ENCODE assay signal across 8 mouse cellular contexts in genomic region chr1:159812820-159813411, GRCm38 (mm10).
DNase-seq lines count a peak whose midpoint lies in the region; ATAC-seq and TF ChIP-seq lines count a peak whose summit lies in the region.

No protein-coding gene starts in this region.

- no peaks in the 10 kb centered on the region for H3K27me3 ChIP-seq in heart, embryonic 10.5 days (ENCODE audit: insufficient read depth, poor library complexity, severe bottlenecking)
- H3K27me3 ChIP-seq in midbrain, embryonic 10.5 days (ENCODE audit: low read depth, poor library complexity, severe bottlenecking) = no peaks in the 10 kb centered on the region
- no peaks in the 10 kb centered on the region for H3K27me3 ChIP-seq in thymus, adult 2 months (ENCODE audit: control insufficient read depth, insufficient read depth, low read length)

- peak; percentile 93 for ATAC-seq in activated CD4-positive, CD25-positive, alpha-beta regulatory T cell, adult 4 months

- H3K4me3 ChIP-seq in heart, embryonic 10.5 days = 0 out of 2 replicates have a peak overlapping the region, but pooled peaks have one; percentile 8
- H3K4me3 ChIP-seq in midbrain, embryonic 10.5 days = no peak overlapping the region
- no peak overlapping the region for H3K4me3 ChIP-seq in thymus, adult 2 months (ENCODE audit: control insufficient read depth, insufficient read depth, low read length)

- H3K4me1 ChIP-seq in heart, embryonic 10.5 days = no peaks in the 10 kb centered on the region; the same call in 1 of the 2 replicates
- peaks cover 13% of the 10 kb centered on the region for H3K4me1 ChIP-seq in midbrain, embryonic 10.5 days
- 0 out of 2 replicates have a peak, but pooled peaks cover 2% of the 10 kb centered on the region for H3K4me1 ChIP-seq in thymus, adult 2 months (replicated peaks; ENCODE audit: control insufficient read depth, insufficient read depth, low read length)

- peak; percentile 88 for DNase-seq in 416B (ENCODE audit: low read depth)
- no peak for DNase-seq in heart, embryonic 10.5 days (ENCODE audit: low spot score)
- DNase-seq in kidney, postnatal 4 days = peak; percentile 37 to 42
- peak; percentile 13 for DNase-seq in midbrain, embryonic 10.5 days (ENCODE audit: low spot score)
- peak; percentile 28 for DNase-seq in thymus, adult 2 months
- DNase-seq in cerebellum, postnatal 10 days = no peak
- DNase-seq in urinary bladder, postnatal 4 days (ENCODE audit: low spot score in 2 of 2) = no peak

- TF ChIP-seq POLR2A in thymus, adult 2 months (IDR thresholded peaks at IDR 0.05; ENCODE audit: control insufficient read depth, extremely low read depth, insufficient read depth, low read length, poor library complexity) = no peak

- WGBS in heart, embryonic 10.5 days = 14% methylated on average over 7 of the region's 8 CpGs
- 10% methylated on average over 8 of the region's 8 CpGs for WGBS in midbrain, embryonic 10.5 days
- WGBS in thymus, adult 2 months = 5% methylated on average over 8 of the region's 8 CpGs

- no peaks in the 10 kb centered on the region for H3K9me3 ChIP-seq in heart, embryonic 10.5 days
- H3K9me3 ChIP-seq in midbrain, embryonic 10.5 days (replicated peaks) = no peaks in the 10 kb centered on the region

- no peaks in the 10 kb centered on the region for H3K36me3 ChIP-seq in heart, embryonic 10.5 days
- no peaks in the 10 kb centered on the region for H3K36me3 ChIP-seq in midbrain, embryonic 10.5 days
- H3K36me3 ChIP-seq in thymus, adult 2 months (ENCODE audit: control insufficient read depth, insufficient read depth, low read length) = no peaks in the 10 kb centered on the region

- TF ChIP-seq CTCF in thymus, adult 2 months (IDR thresholded peaks at IDR 0.05; ENCODE audit: borderline replicate concordance, control insufficient read depth, extremely low read depth, insufficient read depth, low read length, poor library complexity) = no peak

- H3K27ac ChIP-seq in heart, embryonic 10.5 days = no peak overlapping the region
- H3K27ac ChIP-seq in midbrain, embryonic 10.5 days (replicated peaks) = 0 out of 2 replicates have a peak overlapping the region, but pooled peaks have one; percentile 7
- no peak overlapping the region for H3K27ac ChIP-seq in thymus, adult 2 months (ENCODE audit: control insufficient read depth, insufficient read depth, low read length)

Comparison
In these comparisons a context has a peak if more than half of its experiments do, and no peak if none do; other contexts are left out.
1. DNase-seq: peak in 416B (single experiment), kidney, postnatal 4 days (2 of 2), midbrain, embryonic 10.5 days (single experiment) and thymus, adult 2 months (single experiment); none in heart, embryonic 10.5 days (single experiment), cerebellum, postnatal 10 days (0 of 2) and urinary bladder, postnatal 4 days (0 of 2).